In the genomic region with DNA sequence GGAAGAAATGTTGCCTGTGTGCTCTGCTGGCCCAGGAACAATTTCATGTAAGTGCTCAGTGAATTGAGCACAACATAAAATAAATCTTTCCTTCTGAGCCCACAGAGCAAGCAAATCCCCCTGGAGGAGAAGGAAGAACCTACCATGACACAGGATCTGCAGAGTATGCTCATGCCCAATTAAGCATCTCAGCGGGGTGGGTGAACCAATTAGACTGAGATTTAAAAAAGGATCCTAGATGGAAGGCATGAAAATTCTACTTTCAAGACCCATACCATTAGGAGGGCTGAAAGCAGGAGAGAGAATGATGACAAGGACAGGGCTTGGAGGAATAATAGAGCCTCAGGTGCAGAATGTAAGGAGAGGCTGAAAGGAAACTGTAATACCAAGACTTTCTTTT, we compare ENCODE assay signal across 29 mouse cellular contexts.
DNase-seq lines count a peak whose midpoint lies in the region; ATAC-seq lines count a peak whose summit lies in the region.
"Had no signal": no experiment of that assay in that cellular context is flagged by ENCODE, and none has a peak within 500 bp of the region (broad histone marks: within the 10 kb centered on the region; RNA-seq: fewer than 3 reads in every experiment).

No protein-coding gene starts in this region.

- no peak overlapping the region for H3K4me3 ChIP-seq in hindbrain, embryonic 13.5 days
- no peak overlapping the region for H3K4me3 ChIP-seq in hindbrain, embryonic 14.5 days (replicated peaks; ENCODE audit: low read length)
- no peak overlapping the region for H3K4me3 ChIP-seq in neural tube, embryonic 12.5 days
- H3K4me3 ChIP-seq: embryonic facial prominence, embryonic 12.5 days; heart, embryonic 13.5 days; intestine, embryonic 15.5 days; midbrain, embryonic 15.5 days; neural tube, embryonic 13.5 days had no signal

- no peak for ATAC-seq in hindbrain, embryonic 13.5 days (ENCODE audit: low FRiP score)
- no peak for ATAC-seq in hindbrain, embryonic 14.5 days (ENCODE audit: low FRiP score)
- peak; percentile 21; the same call in 1 of the 2 replicates for ATAC-seq in neural tube, embryonic 12.5 days (ENCODE audit: low FRiP score, low read depth)
- ATAC-seq: intestine, embryonic 15.5 days; midbrain, embryonic 15.5 days; Patski had no signal

- no peaks in the 10 kb centered on the region for H3K27me3 ChIP-seq in hindbrain, embryonic 13.5 days
- no peaks in the 10 kb centered on the region for H3K27me3 ChIP-seq in hindbrain, embryonic 14.5 days (ENCODE audit: control insufficient read depth, insufficient read depth, low read length)
- H3K27me3 ChIP-seq in neural tube, embryonic 12.5 days (replicated peaks): no peaks in the 10 kb centered on the region
- H3K27me3 ChIP-seq: embryonic facial prominence, embryonic 12.5 days; heart, embryonic 13.5 days; intestine, embryonic 15.5 days; midbrain, embryonic 15.5 days; neural tube, embryonic 13.5 days; Patski had no signal

- H3K36me3 ChIP-seq in hindbrain, embryonic 13.5 days: no peaks in the 10 kb centered on the region
- no peaks in the 10 kb centered on the region for H3K36me3 ChIP-seq in hindbrain, embryonic 14.5 days (replicated peaks; ENCODE audit: control insufficient read depth, insufficient read depth)
- H3K36me3 ChIP-seq in neural tube, embryonic 12.5 days: no peaks in the 10 kb centered on the region
- H3K36me3 ChIP-seq: embryonic facial prominence, embryonic 12.5 days; G1E; heart, embryonic 13.5 days; intestine, embryonic 15.5 days; midbrain, embryonic 15.5 days; neural tube, embryonic 13.5 days had no signal

- peaks cover 8% of the 10 kb centered on the region for H3K4me1 ChIP-seq in hindbrain, embryonic 13.5 days (replicated peaks)
- peaks cover 3% of the 10 kb centered on the region for H3K4me1 ChIP-seq in hindbrain, embryonic 14.5 days (replicated peaks; ENCODE audit: control insufficient read depth, insufficient read depth, low read length)
- H3K4me1 ChIP-seq in neural tube, embryonic 12.5 days: peaks cover 2% of the 10 kb centered on the region; the same call in 1 of the 2 replicates
- H3K4me1 ChIP-seq: embryonic facial prominence, embryonic 12.5 days; heart, embryonic 13.5 days; intestine, embryonic 15.5 days had no signal

- H3K4me2 ChIP-seq in hindbrain, embryonic 13.5 days: no peak overlapping the region
- no peak overlapping the region for H3K4me2 ChIP-seq in hindbrain, embryonic 14.5 days (replicated peaks)
- no peak overlapping the region for H3K4me2 ChIP-seq in neural tube, embryonic 12.5 days (replicated peaks)
- H3K4me2 ChIP-seq: embryonic facial prominence, embryonic 12.5 days; heart, embryonic 13.5 days; intestine, embryonic 15.5 days; midbrain, embryonic 15.5 days; neural tube, embryonic 13.5 days had no signal

- peak; percentile 20 for DNase-seq in cerebellum, adult 11-12 months
- no peak for DNase-seq in cerebellum, postnatal 4 days (ENCODE audit: low spot score in 2 of 2)
- DNase-seq in hindbrain, embryonic 14.5 days (ENCODE audit: low spot score): no peak
- DNase-seq in neural tube, embryonic 10.5 days (ENCODE audit: extremely low spot score, low spot score): no peak
- DNase-seq in cerebellum, postnatal 14 days: peak; percentile 21 to 46
- DNase-seq in ovary, postnatal 36 days (ENCODE audit: low spot score): no peak
- DNase-seq: adrenal gland, postnatal 10 days; embryo, embryonic 11 days; gastrocnemius, postnatal 10 days; heart, postnatal 10 days; kidney, adult 8-10 months; layer of hippocampus, postnatal 36 days; liver; lung, adult 2 months; lung, postnatal 10 days; right cerebral cortex, adult 18-20 months; thymus, adult 2 months; thymus, postnatal 36 days had no signal

- 0 out of 2 replicates have a peak overlapping the region, but pooled peaks have one; percentile 19 for H3K27ac ChIP-seq in hindbrain, embryonic 13.5 days
- no peak overlapping the region for H3K27ac ChIP-seq in hindbrain, embryonic 14.5 days
- no peak overlapping the region for H3K27ac ChIP-seq in neural tube, embryonic 12.5 days
- H3K27ac ChIP-seq: embryonic facial prominence, embryonic 12.5 days; heart, embryonic 13.5 days; intestine, embryonic 15.5 days; kidney, postnatal 0 days; liver, embryonic 14.5 days; midbrain, embryonic 15.5 days; neural tube, embryonic 13.5 days had no signal

- H3K9ac ChIP-seq in hindbrain, embryonic 13.5 days: no peak overlapping the region
- H3K9ac ChIP-seq in hindbrain, embryonic 14.5 days: no peak overlapping the region
- H3K9ac ChIP-seq in neural tube, embryonic 12.5 days: no peak overlapping the region
- H3K9ac ChIP-seq: embryonic facial prominence, embryonic 12.5 days; heart, embryonic 13.5 days; intestine, embryonic 15.5 days; liver, embryonic 14.5 days; midbrain, embryonic 15.5 days; neural tube, embryonic 13.5 days had no signal

- H3K9me3 ChIP-seq in hindbrain, embryonic 13.5 days: no peaks in the 10 kb centered on the region
- no peaks in the 10 kb centered on the region for H3K9me3 ChIP-seq in hindbrain, embryonic 14.5 days (ENCODE audit: control insufficient read depth, low read length)
- H3K9me3 ChIP-seq in neural tube, embryonic 12.5 days: no peaks in the 10 kb centered on the region
- H3K9me3 ChIP-seq: embryonic facial prominence, embryonic 12.5 days; heart, embryonic 13.5 days; intestine, embryonic 15.5 days; midbrain, embryonic 15.5 days; neural tube, embryonic 13.5 days had no signal

- WGBS in hindbrain, embryonic 13.5 days: 71% methylated on average over 1 of the region's 1 CpGs
- WGBS in hindbrain, embryonic 14.5 days: 41% methylated on average over 1 of the region's 1 CpGs
- 55% methylated on average over 1 of the region's 1 CpGs for WGBS in neural tube, embryonic 12.5 days

Comparison
In these comparisons a context has a peak if more than half of its experiments do, and no peak if none do; other contexts are left out.
1. DNase-seq: peak in cerebellum, adult 11-12 months (single experiment) and cerebellum, postnatal 14 days (2 of 2); none in cerebellum, postnatal 4 days (0 of 2), hindbrain, embryonic 14.5 days (single experiment), neural tube, embryonic 10.5 days (single experiment) and ovary, postnatal 36 days (single experiment).